Mouse (Mus musculus) C2C12 (cell line): ENCODE measurements around the gene Bbx.

Source experiments
- CTCF ChIP-seq: IDR thresholded peaks from one replicate; pipeline ENCODE4 v1.5.1; 2011; ENCODE audit not compliant: control insufficient read depth, insufficient read depth, insufficient read length
- MAX ChIP-seq: IDR thresholded peaks from one replicate; pipeline ENCODE4 v1.6.1; 2011; ENCODE audit warnings: mild to moderate bottlenecking, control low read depth

DNA sequence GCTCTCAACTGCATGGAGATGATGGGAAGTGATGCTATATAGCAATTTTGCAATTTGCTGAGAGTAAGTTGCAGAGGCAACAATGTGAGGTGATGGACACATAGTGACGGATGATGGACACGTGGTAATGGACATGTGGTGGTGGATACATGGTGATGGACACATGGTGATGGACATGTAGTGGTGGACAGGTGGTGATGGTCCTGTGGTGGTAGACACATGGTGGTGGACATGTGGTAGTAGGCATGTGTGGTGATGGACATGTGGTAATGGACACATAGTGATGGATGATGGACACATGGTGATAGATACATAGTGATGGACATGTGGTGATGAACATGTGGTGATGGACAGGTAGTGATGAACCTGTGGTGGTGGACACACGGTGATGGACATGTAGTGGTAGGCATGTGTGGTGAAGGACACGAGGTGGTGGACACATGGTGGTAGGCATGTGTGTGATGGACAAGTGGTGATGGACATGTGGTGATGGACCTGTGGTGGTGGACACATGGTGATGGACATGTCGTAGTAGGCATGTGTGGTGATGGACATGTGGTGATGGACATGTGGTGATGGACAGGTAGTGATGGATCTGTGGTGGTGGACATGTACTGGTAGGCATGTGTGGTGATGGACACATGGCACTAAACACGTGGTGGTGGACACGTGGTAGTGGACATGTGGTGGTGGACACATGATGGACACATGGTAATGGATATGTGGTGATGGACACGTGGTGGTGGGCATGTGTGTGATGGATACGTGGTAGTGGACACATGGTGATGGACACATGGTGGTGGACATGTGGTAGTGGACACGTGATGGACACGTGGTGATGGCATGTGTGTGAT lies 271.5 kb downstream of the Bbx start:
- TF ChIP-seq CTCF (no peak), MAX (no peak)
